Mouse (Mus musculus) adrenal gland, adult 8-10 months (tissue): ENCODE results near the gene Ldlrad2. TPM values are rescaled to one million over a fixed set of nuclear protein-coding genes. Genes with fewer than 3 reads are reported as not detected.
A peak's percentile ranks its signal among the peaks of the same experiment; 100 is the strongest.
"Not testable (repeated sequence)": the region's sequence is repeated elsewhere in the genome, so short reads cannot be mapped to it uniquely, and the experiment has no call there.

Experiments used
- DNase-seq: peaks from one replicate; pipeline ENCODE4 v3.0.0; 2022
- total RNA-seq, 4 experiments: library from RNA; stranded (reverse); gene quantifications; 2 replicates each; pipeline ENCODE4 v1.2.4; 2022

Gene Ldlrad2
- not detected for total RNA-seq

- no peak for DNase-seq
Measured at GRCm38 (mm10) chr4:137574469-137574868, at the start of gene Ldlrad2. TSS of gene Ldlrad2 (minus strand) at chr4:137574569.

GRCm38 (mm10) chr4:137622847-137623246, 48.5 kb upstream of the Ldlrad2 start:
- DNase-seq = no peak

- DNase-seq = no peak
Measured at GRCm38 (mm10) chr4:137610256-137610655, 35.9 kb upstream of the Ldlrad2 start.

GRCm38 (mm10) chr4:137609702-137610101, 35.3 kb upstream of the Ldlrad2 start:
- no peak for DNase-seq

- no peak for DNase-seq
Measured at GRCm38 (mm10) chr4:137609281-137609680, 34.9 kb upstream of the Ldlrad2 start.

- DNase-seq = no peak
Measured at GRCm38 (mm10) chr4:137607023-137607422, 32.7 kb upstream of the Ldlrad2 start.

GRCm38 (mm10) chr4:137603449-137604171, 29.2 kb upstream of the Ldlrad2 start:
- DNase-seq = no peak

- DNase-seq = no peak
Measured at GRCm38 (mm10) chr4:137598577-137598976, 24.2 kb upstream of the Ldlrad2 start.

- no peak for DNase-seq
Measured at GRCm38 (mm10) chr4:137597098-137597630, 22.8 kb upstream of the Ldlrad2 start.

GRCm38 (mm10) chr4:137594496-137595270, 20.3 kb upstream of the Ldlrad2 start:
- DNase-seq = no peak

GRCm38 (mm10) chr4:137593601-137594495, 19.5 kb upstream of the Ldlrad2 start, which contains the start of gene Usp48:
TSS of gene Usp48 (plus strand) at chr4:137593755.
- peak; percentile 98 for DNase-seq

GRCm38 (mm10) chr4:137590961-137591360, 16.6 kb upstream of the Ldlrad2 start:
- DNase-seq = no peak

- no peak for DNase-seq
Measured at GRCm38 (mm10) chr4:137589586-137589985, 15.2 kb upstream of the Ldlrad2 start.

- DNase-seq = not testable (repeated sequence)
Measured at GRCm38 (mm10) chr4:137589095-137589494, 14.7 kb upstream of the Ldlrad2 start.

- peak; percentile 45 for DNase-seq
Measured at GRCm38 (mm10) chr4:137581815-137582214, 7.4 kb upstream of the Ldlrad2 start.

- no peak for DNase-seq
Measured at GRCm38 (mm10) chr4:137580299-137580698, 5.9 kb upstream of the Ldlrad2 start.

- no peak for DNase-seq
Measured at GRCm38 (mm10) chr4:137579789-137580188, 5.4 kb upstream of the Ldlrad2 start.

GRCm38 (mm10) chr4:137578181-137578845, 3.9 kb upstream of the Ldlrad2 start:
- DNase-seq = no peak

- DNase-seq = no peak
Measured at GRCm38 (mm10) chr4:137577486-137577885, 3.1 kb upstream of the Ldlrad2 start.

GRCm38 (mm10) chr4:137569873-137570272, 4.5 kb downstream of the Ldlrad2 start:
- no peak for DNase-seq

- no peak for DNase-seq
Measured at GRCm38 (mm10) chr4:137556673-137557210, 17.6 kb downstream of the Ldlrad2 start.
